Mouse (Mus musculus) embryonic facial prominence, embryonic 15.5 days (tissue): ENCODE results near the gene Prss56. TPM values are rescaled to one million over a fixed set of nuclear protein-coding genes. Genes with fewer than 3 reads are reported as not detected.
A peak's percentile ranks its signal among the peaks of the same experiment; 100 is the strongest.

Source experiments
- ATAC-seq: fragments of 200-750 bp; cut with Nextera tagmentation; 2 replicates; pipeline ENCODE4 v1.8.0; 2017; ENCODE audit warnings: low read depth, moderate TSS enrichment; ENCODE audit not compliant: insufficient number of reproducible peaks, low FRiP score, low TSS enrichment
- H3K27ac ChIP-seq: fragments of 300-500 bp; sonication (generic); replicated peaks from 2 replicates; pipeline ENCODE4 v1.5.1; 2015; ENCODE audit warnings: mild to moderate bottlenecking, inconsistent platforms
- H3K27me3 ChIP-seq: fragments of 300-500 bp; sonication (generic); 2 replicates; pipeline ENCODE4 v1.6.1; 2015; ENCODE audit warnings: inconsistent platforms
- H3K36me3 ChIP-seq: fragments of 300-500 bp; sonication (generic); 2 replicates; pipeline ENCODE4 v1.6.1; 2015; ENCODE audit warnings: mild to moderate bottlenecking, inconsistent platforms
- H3K4me1 ChIP-seq: fragments of 300-500 bp; sonication (generic); 2 replicates; pipeline ENCODE4 v1.6.1; 2015; ENCODE audit warnings: inconsistent platforms
- H3K4me2 ChIP-seq: fragments of 300-500 bp; sonication (generic); replicated peaks from 2 replicates; pipeline ENCODE4 v1.6.1; 2015; ENCODE audit warnings: mild to moderate bottlenecking, inconsistent platforms
- H3K4me3 ChIP-seq: fragments of 300-500 bp; sonication (generic); replicated peaks from 2 replicates; pipeline ENCODE4 v1.5.1; 2015; ENCODE audit warnings: mild to moderate bottlenecking, inconsistent platforms
- H3K9ac ChIP-seq: fragments of 300-500 bp; sonication (generic); 2 replicates; pipeline ENCODE4 v1.6.1; 2015; ENCODE audit warnings: inconsistent platforms
- H3K9me3 ChIP-seq: fragments of 300-500 bp; sonication (generic); replicated peaks from 2 replicates; pipeline ENCODE4 v1.6.1; 2016; ENCODE audit warnings: inconsistent platforms
- WGBS: fragments of 180-500 bp; shearing (Covaris S2); methylation state at CpG from one replicate; pipeline ENCODE4 v1.1.7; 2015; 5-methylcytosine and 5-hydroxymethylcytosine counted together
- polyA plus RNA-seq: library from polyadenylated mRNA; unstranded; fragments of >200 nt; fragmentation: Nextera tagmentation; extraction: Ambion mirVana; gene quantifications from 2 replicates; pipeline ENCODE4 v1.2.1, GENCODE M21; 2015

Gene Prss56
- polyA plus RNA-seq, 1 experiment from 2014 or later, result 0.21 TPM

- 27% methylated on average over 11 of the region's 11 CpGs for WGBS
- no peak for ATAC-seq
Observed at GRCm38 (mm10) chr1:87164164-87164795, 18.8 kb upstream of the Prss56 start.

GRCm38 (mm10) chr1:87164796-87165184 is 18.3 kb upstream of the Prss56 start:
- Histone ChIP-seq H3K27ac (no peak overlapping the region), H3K36me3 (no peaks in the 10 kb centered on the region), H3K9ac (no peak overlapping the region), H3K27me3 (peaks cover 26% of the 10 kb centered on the region), H3K4me2 (no peak overlapping the region), H3K4me1 (no peaks in the 10 kb centered on the region), H3K4me3 (no peak overlapping the region), H3K9me3 (no peaks in the 10 kb centered on the region)
- ATAC-seq, result no peak
- 48% methylated on average over 9 of the region's 9 CpGs for WGBS

More at GRCm38 (mm10) chr1:87164164-87164795, 18.8 kb upstream of the Prss56 start:
- Histone ChIP-seq H3K27me3 (peaks cover 25% of the 10 kb centered on the region), H3K4me1 (no peaks in the 10 kb centered on the region), H3K36me3 (no peaks in the 10 kb centered on the region), H3K9me3 (no peaks in the 10 kb centered on the region), H3K4me3 (no peak overlapping the region), H3K27ac (no peak overlapping the region), H3K4me2 (no peak overlapping the region), H3K9ac (no peak overlapping the region)

GRCm38 (mm10) chr1:87170458-87170857 is 12.7 kb upstream of the Prss56 start:
- peaks cover 48% of the 10 kb centered on the region for H3K27me3 ChIP-seq
- H3K27ac ChIP-seq, result no peak overlapping the region
- H3K9me3 ChIP-seq, result no peaks in the 10 kb centered on the region
- no peak for ATAC-seq
- H3K4me2 ChIP-seq, result peak overlapping the region; percentile 17; the same call in 1 of the 2 replicates
- no peaks in the 10 kb centered on the region for H3K36me3 ChIP-seq
- WGBS, result 9% methylated on average over 19 of the region's 19 CpGs
- no peak overlapping the region for H3K9ac ChIP-seq
- H3K4me1 ChIP-seq, result peaks cover 12% of the 10 kb centered on the region
- H3K4me3 ChIP-seq, result no peak overlapping the region

- no peaks in the 10 kb centered on the region for H3K9me3 ChIP-seq
- peaks cover 20% of the 10 kb centered on the region for H3K4me1 ChIP-seq
- no peak overlapping the region for H3K9ac ChIP-seq
- ATAC-seq, result no peak
- peaks cover 45% of the 10 kb centered on the region for H3K27me3 ChIP-seq
- WGBS, result 86% methylated on average over 1 of the region's 1 CpGs
- H3K4me3 ChIP-seq, result no peak overlapping the region
- H3K4me2 ChIP-seq, result no peak overlapping the region
- no peaks in the 10 kb centered on the region for H3K36me3 ChIP-seq
- H3K27ac ChIP-seq, result no peak overlapping the region
Observed at GRCm38 (mm10) chr1:87171312-87171711, 11.8 kb upstream of the Prss56 start.

GRCm38 (mm10) chr1:87172316-87172715 is 10.8 kb upstream of the Prss56 start:
- peaks cover 44% of the 10 kb centered on the region for H3K27me3 ChIP-seq
- H3K27ac ChIP-seq, result no peak overlapping the region
- no peak for ATAC-seq
- no peak overlapping the region for H3K4me3 ChIP-seq
- H3K4me2 ChIP-seq, result no peak overlapping the region
- 46% methylated on average over 9 of the region's 9 CpGs for WGBS
- no peak overlapping the region for H3K9ac ChIP-seq
- peaks cover 21% of the 10 kb centered on the region for H3K4me1 ChIP-seq
- H3K9me3 ChIP-seq, result no peaks in the 10 kb centered on the region
- no peaks in the 10 kb centered on the region for H3K36me3 ChIP-seq

- no peak for ATAC-seq
- WGBS, result 23% methylated on average over 28 of the region's 28 CpGs
Observed at GRCm38 (mm10) chr1:87174006-87174955, 8.8 kb upstream of the Prss56 start.

GRCm38 (mm10) chr1:87175852-87176292 is 7.2 kb upstream of the Prss56 start:
- 4% methylated on average over 11 of the region's 11 CpGs for WGBS
- Histone ChIP-seq H3K27me3 (peaks cover 31% of the 10 kb centered on the region), H3K4me1 (peaks cover 16% of the 10 kb centered on the region), H3K4me3 (no peak overlapping the region), H3K9me3 (no peaks in the 10 kb centered on the region), H3K36me3 (no peaks in the 10 kb centered on the region), H3K27ac (no peak overlapping the region; the same call in 1 of the 2 replicates), H3K4me2 (peak overlapping the region; percentile 20; the same call in 1 of the 2 replicates), H3K9ac (no peak overlapping the region)
- ATAC-seq, result peak; percentile 70; the same call in 1 of the 2 replicates

More at GRCm38 (mm10) chr1:87174006-87174955, 8.8 kb upstream of the Prss56 start:
- peaks cover 21% of the 10 kb centered on the region for H3K4me1 ChIP-seq
- peaks cover 41% of the 10 kb centered on the region for H3K27me3 ChIP-seq
- no peaks in the 10 kb centered on the region for H3K9me3 ChIP-seq
- H3K27ac ChIP-seq, result no peak overlapping the region
- no peak overlapping the region for H3K4me3 ChIP-seq
- no peak overlapping the region for H3K4me2 ChIP-seq
- no peaks in the 10 kb centered on the region for H3K36me3 ChIP-seq
- H3K9ac ChIP-seq, result no peak overlapping the region

- Histone ChIP-seq H3K36me3 (no peaks in the 10 kb centered on the region), H3K27ac (no peak overlapping the region), H3K9me3 (no peaks in the 10 kb centered on the region), H3K4me2 (no peak overlapping the region), H3K4me1 (peaks cover 19% of the 10 kb centered on the region), H3K9ac (no peak overlapping the region), H3K4me3 (no peak overlapping the region), H3K27me3 (peaks cover 41% of the 10 kb centered on the region)
- 35% methylated on average over 5 of the region's 5 CpGs for WGBS
- no peak for ATAC-seq
Observed at GRCm38 (mm10) chr1:87180896-87181295, 2.2 kb upstream of the Prss56 start.

GRCm38 (mm10) chr1:87183998-87184750 is 1.1 kb downstream of the Prss56 start:
- Histone ChIP-seq H3K36me3 (no peaks in the 10 kb centered on the region), H3K27me3 (peaks cover 67% of the 10 kb centered on the region), H3K9me3 (no peaks in the 10 kb centered on the region), H3K9ac (no peak overlapping the region), H3K4me2 (peak overlapping the region; percentile 33), H3K4me1 (peaks cover 27% of the 10 kb centered on the region), H3K27ac (no peak overlapping the region), H3K4me3 (no peak overlapping the region)
- ATAC-seq, result no peak
- 27% methylated on average over 15 of the region's 15 CpGs for WGBS

- ATAC-seq, result no peak
- WGBS, result 11% methylated on average over 20 of the region's 20 CpGs
Observed at GRCm38 (mm10) chr1:87184751-87185139, 1.6 kb downstream of the Prss56 start.

GRCm38 (mm10) chr1:87185526-87185925 is 2.4 kb downstream of the Prss56 start:
- Histone ChIP-seq H3K36me3 (no peaks in the 10 kb centered on the region), H3K4me1 (peaks cover 29% of the 10 kb centered on the region), H3K27ac (no peak overlapping the region), H3K27me3 (peaks cover 70% of the 10 kb centered on the region), H3K4me2 (no peak overlapping the region), H3K9ac (no peak overlapping the region), H3K4me3 (no peak overlapping the region), H3K9me3 (no peaks in the 10 kb centered on the region)
- no peak for ATAC-seq
- WGBS, result 25% methylated on average over 13 of the region's 13 CpGs

More at GRCm38 (mm10) chr1:87184751-87185139, 1.6 kb downstream of the Prss56 start:
- H3K4me1 ChIP-seq, result peaks cover 27% of the 10 kb centered on the region
- no peaks in the 10 kb centered on the region for H3K9me3 ChIP-seq
- no peak overlapping the region for H3K27ac ChIP-seq
- no peaks in the 10 kb centered on the region for H3K36me3 ChIP-seq
- H3K4me2 ChIP-seq, result peak overlapping the region; percentile 33
- H3K4me3 ChIP-seq, result 0 out of 2 replicates have a peak overlapping the region, but pooled peaks have one; percentile 7
- H3K9ac ChIP-seq, result no peak overlapping the region
- H3K27me3 ChIP-seq, result peaks cover 70% of the 10 kb centered on the region
